Mouse (Mus musculus) heart, adult 2 months (tissue): ENCODE measurements around the gene Lsm12. TPM values are rescaled to one million over a fixed set of nuclear protein-coding genes. Genes with fewer than 3 reads are reported as not detected.

Experiments used
- DNase-seq, 2 experiments: peaks; one replicate each; pipeline ENCODE4 v3.0.0; 2021
- H3K27ac ChIP-seq: fragments of 200-600 bp; 2 replicates; pipeline ENCODE4 v1.8.1; 2022
- H3K27me3 ChIP-seq: fragments of 200-500 bp; 2 replicates; pipeline ENCODE4 v1.6.1; 2012; ENCODE audit warnings: mild to moderate bottlenecking, low read length, inconsistent platforms, mixed read lengths; ENCODE audit not compliant: control insufficient read depth, insufficient read depth
- H3K36me3 ChIP-seq: fragments of 200-500 bp; 2 replicates; pipeline ENCODE4 v1.6.1; 2012; ENCODE audit warnings: low read length, inconsistent platforms; ENCODE audit not compliant: control insufficient read depth, insufficient read depth
- H3K4me1 ChIP-seq: fragments of 200-500 bp; 2 replicates; pipeline ENCODE4 v1.6.1; 2011; ENCODE audit warnings: low read length; ENCODE audit not compliant: control insufficient read depth, insufficient read depth
- H3K4me3 ChIP-seq: fragments of 200-600 bp; 2 replicates; pipeline ENCODE4 v1.8.1; 2022
- H3K79me2 ChIP-seq: fragments of 200-500 bp; replicated peaks from 2 replicates; pipeline ENCODE4 v1.6.1; 2012; ENCODE audit warnings: mild to moderate bottlenecking, inconsistent platforms, low read length, moderate library complexity, mixed read lengths; ENCODE audit not compliant: control insufficient read depth, insufficient read depth
- H3K9ac ChIP-seq: fragments of 200-500 bp; 2 replicates; pipeline ENCODE4 v1.6.1; 2012; ENCODE audit warnings: low read depth, mild to moderate bottlenecking, control low read depth, inconsistent platforms, low read length, mixed read lengths
- CTCF ChIP-seq: fragments of 200-600 bp; IDR thresholded peaks from 2 replicates; pipeline ENCODE4 v1.8.1; 2022; ENCODE audit warnings: antibody characterized with exemption, mild to moderate bottlenecking, moderate library complexity
- EP300 ChIP-seq: fragments of 200-500 bp; IDR thresholded peaks from 2 replicates; pipeline ENCODE4 v1.6.1; 2011; ENCODE audit warnings: low read depth, low read length, control low read depth; ENCODE audit not compliant: insufficient read depth
- POLR2A ChIP-seq: fragments of 200-500 bp; IDR thresholded peaks from 2 replicates; pipeline ENCODE4 v1.6.1; 2011; ENCODE audit warnings: mild to moderate bottlenecking, low read depth, low read length, control low read depth; ENCODE audit not compliant: insufficient read depth
- WGBS: fragments of 180-500 bp; shearing (Covaris S2); methylation state at CpG from one replicate; pipeline ENCODE4 v1.1.7; 2018; 5-methylcytosine and 5-hydroxymethylcytosine counted together
- intact Hi-C: fragments of 180-260 bp; cut with DNase I; formaldehyde crosslinking; loops from one replicate; pipeline ENCODE4 v1.15.1; 2025
- long read RNA-seq: library from polyadenylated mRNA; stranded (forward); transcript quantifications from one replicate; pipeline ENCODE4 v2.0.0, GENCODE M21; 2021
- polyA plus RNA-seq: library from polyadenylated mRNA; depleted of rRNA; stranded (reverse); fragments of >200 nt; gene quantifications from 2 replicates; pipeline ENCODE4 v1.2.3, GENCODE M21; 2012; rRNA removed
- total RNA-seq, 2 experiments: library from RNA; stranded (reverse); gene quantifications; 2 replicates each; pipeline ENCODE4 v1.2.3; 2021

The Lsm12 gene
- total RNA-seq = 10 to 100 TPM; 49.4 to 50.2 TPM
- 32.5 and 42.4 TPM in 2 replicates for polyA plus RNA-seq
- long read RNA-seq, transcript Lsm12-201 (5 exons, 2,256 nt) = major isoform, 8 of 8 reads
- long read RNA-seq, partial matches to known transcripts = 0 of 8 reads
- long read RNA-seq, other reads (novel, unspliced or antisense) = 0 of 8 reads

GRCm38 (mm10) chr11:102184646-102185495 lies at the start of gene Lsm12:
TSS of gene Lsm12 (minus strand) at chr11:102185296.
- WGBS = under 1% methylated on average over 70 of the region's 70 CpGs
- Histone ChIP-seq H3K27ac (peak within 1 kb of the TSS; percentile 93), H3K9ac (peak within 1 kb of the TSS; percentile 99), H3K4me3 (peak within 1 kb of the TSS; percentile 85), H3K4me1 (no peaks in the 10 kb centered on the region; the same call in 1 of the 2 replicates), H3K36me3 (peaks cover 12% of the 10 kb centered on the region), H3K27me3 (no peaks in the 10 kb centered on the region), H3K79me2 (peaks cover 6% of the 10 kb centered on the region)
- no peak; the same call in 1 of the 2 replicates for TF ChIP-seq EP300
- TF ChIP-seq CTCF = 0 out of 2 replicates have a peak, but pooled peaks have one; percentile 5
- peak; percentile 79 for TF ChIP-seq POLR2A
- intact Hi-C loops = loop anchor here (2.0 to 10.0 kb wide), 4 partner anchors 28 to 1740 kb away; partner anchors contain the start of genes BC030867, Klhl10, Nt5c3b and Tmem101
- peak; percentile 96 to 99 for DNase-seq

GRCm38 (mm10) chr11:102230006-102230741 lies 45.1 kb upstream of the Lsm12 start, which contains the start of gene Hdac5:
TSS of gene Hdac5 (minus strand) at chr11:102230166.
- Histone ChIP-seq H3K4me3 (peak within 1 kb of the TSS; percentile 89), H3K9ac (peak within 1 kb of the TSS; percentile 91), H3K27me3 (no peaks in the 10 kb centered on the region), H3K4me1 (peaks cover 20% of the 10 kb centered on the region), H3K27ac (peak within 1 kb of the TSS; percentile 96), H3K79me2 (peaks cover 2% of the 10 kb centered on the region; the same call in 1 of the 2 replicates), H3K36me3 (no peaks in the 10 kb centered on the region)
- under 1% methylated on average over 43 of the region's 49 CpGs for WGBS
- peak; percentile 86 for TF ChIP-seq POLR2A
- no peak; the same call in 1 of the 2 replicates for TF ChIP-seq EP300
- peak; percentile 11; the same call in 1 of the 2 replicates for TF ChIP-seq CTCF
- intact Hi-C loops = no loop called here
- peak; percentile 97 for DNase-seq

- Histone ChIP-seq H3K4me3 (peak overlapping the region; percentile 89), H3K79me2 (peaks cover 2% of the 10 kb centered on the region; the same call in 1 of the 2 replicates), H3K9ac (peak overlapping the region; percentile 91), H3K36me3 (no peaks in the 10 kb centered on the region), H3K27ac (peak overlapping the region; percentile 96), H3K27me3 (no peaks in the 10 kb centered on the region), H3K4me1 (peaks cover 25% of the 10 kb centered on the region)
- TF ChIP-seq POLR2A (no peak), CTCF (peak; percentile 22), EP300 (no peak)
- peak in 1 of 2 experiments; percentile 64 for DNase-seq
- intact Hi-C loops = loop anchor here (2.0 kb wide), 1 partner anchor 45 kb away; the partner anchor contains the start of gene Lsm12
- 1% methylated on average over 45 of the region's 47 CpGs for WGBS
Observed at GRCm38 (mm10) chr11:102229331-102229953, 44.3 kb upstream of the Lsm12 start.

- peak in 1 of 2 experiments; percentile 25 for DNase-seq
- intact Hi-C loops = loop anchor here (2.0 kb wide), 1 partner anchor 44 kb away; the partner anchor contains the start of gene Lsm12
- Histone ChIP-seq H3K27me3 (no peaks in the 10 kb centered on the region), H3K79me2 (peaks cover 5% of the 10 kb centered on the region; the same call in 1 of the 2 replicates), H3K36me3 (peaks cover 3% of the 10 kb centered on the region; the same call in 1 of the 2 replicates), H3K9ac (peak overlapping the region; percentile 91), H3K27ac (peak overlapping the region; percentile 96), H3K4me1 (peaks cover 30% of the 10 kb centered on the region), H3K4me3 (peak overlapping the region; percentile 89)
- no peak for TF ChIP-seq EP300
- TF ChIP-seq POLR2A = no peak
- TF ChIP-seq CTCF = no peak
- 11% methylated on average over 7 of the region's 7 CpGs for WGBS
Observed at GRCm38 (mm10) chr11:102228646-102229268, 43.7 kb upstream of the Lsm12 start.
